In the genomic region with DNA sequence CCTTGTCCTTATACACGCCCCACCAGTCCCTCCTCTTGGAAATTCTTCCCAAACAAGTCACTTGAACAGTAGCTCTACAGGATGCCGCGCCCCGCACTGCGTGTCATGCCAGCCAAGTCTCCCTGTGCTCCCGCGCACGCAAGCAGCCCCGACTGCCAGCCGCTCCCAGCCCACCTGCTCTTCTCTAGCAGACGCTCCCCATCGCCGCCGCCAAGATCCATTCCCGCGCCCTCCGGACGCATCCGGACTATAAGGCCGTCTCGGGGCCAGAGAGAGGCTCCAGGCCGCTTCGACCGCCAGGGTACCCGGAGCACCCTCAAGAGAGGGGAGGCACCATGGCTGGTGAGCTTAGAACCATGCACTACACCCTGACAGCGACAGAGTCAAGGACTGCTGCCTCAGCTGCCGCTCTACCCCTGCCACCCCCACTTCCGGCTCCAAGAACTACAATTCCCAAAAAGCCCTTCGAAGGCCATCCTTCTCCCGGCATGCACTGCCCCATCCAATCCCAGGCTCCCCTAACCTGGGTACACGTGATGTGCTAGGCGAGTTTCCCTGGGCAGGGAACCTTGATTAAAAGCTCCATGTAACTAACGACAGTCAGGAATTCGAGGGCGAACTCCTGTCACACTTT, we compare ENCODE assay signal across 8 mouse cellular contexts. TPM values are rescaled to one million over a fixed set of nuclear protein-coding genes. Genes with fewer than 3 reads are reported as not detected.
DNase-seq lines count a peak whose midpoint lies in the region; ATAC-seq lines count a peak whose summit lies in the region.

No protein-coding gene starts in this region.

- DNase-seq in R1 (ENCODE audit: low read depth, low spot score): peak; percentile 96
- DNase-seq in cerebellum, postnatal 25 days: peak; percentile 89 to 91
- DNase-seq in frontal cortex, postnatal 25 days (ENCODE audit: low spot score in 2 of 2): peak; percentile 73 to 85
- peak; percentile 94 for DNase-seq in hindbrain, embryonic 14.5 days (ENCODE audit: low spot score)
- peak; percentile 90 to 95 for DNase-seq in layer of hippocampus, postnatal 36 days
- DNase-seq in lung, postnatal 36 days: peak; percentile 96
- DNase-seq in retina, postnatal 1 day: peak; percentile 96
- peak; percentile 78 to 90 for DNase-seq in urinary bladder, adult 18-20 months (ENCODE audit: low spot score in 2 of 2)

- H3K9ac ChIP-seq in hindbrain, embryonic 14.5 days: peak overlapping the region; percentile 70

- no peaks in the 10 kb centered on the region for H3K27me3 ChIP-seq in hindbrain, embryonic 14.5 days (ENCODE audit: control insufficient read depth, insufficient read depth, low read length)

- peaks cover 10% of the 10 kb centered on the region for H3K4me1 ChIP-seq in hindbrain, embryonic 14.5 days (replicated peaks; ENCODE audit: control insufficient read depth, insufficient read depth, low read length)

- under 1% methylated on average over 35 of the region's 35 CpGs for WGBS in hindbrain, embryonic 14.5 days

- H3K36me3 ChIP-seq in hindbrain, embryonic 14.5 days (replicated peaks; ENCODE audit: control insufficient read depth, insufficient read depth): no peaks in the 10 kb centered on the region; the same call in 1 of the 2 replicates

- H3K27ac ChIP-seq in hindbrain, embryonic 14.5 days: peak overlapping the region; percentile 83

- no peaks in the 10 kb centered on the region for H3K9me3 ChIP-seq in hindbrain, embryonic 14.5 days (ENCODE audit: control insufficient read depth, low read length)

- H3K4me2 ChIP-seq in hindbrain, embryonic 14.5 days (replicated peaks): peak overlapping the region; percentile 65

- peak overlapping the region; percentile 63 for H3K4me3 ChIP-seq in hindbrain, embryonic 14.5 days (replicated peaks; ENCODE audit: low read length)

- ATAC-seq in hindbrain, embryonic 14.5 days (ENCODE audit: low FRiP score): peak; percentile 99

RNA-seq across cellular contexts. Expression of gene Fyttd1, which starts 9.3 kb away (rescaled TPM):
- polyA plus RNA-seq in hindbrain, embryonic 14.5 days (2014; fragmentation: Nextera tagmentation; extraction: Ambion mirVana): 143 and 167 TPM in 2 replicates
- total RNA-seq in layer of hippocampus, postnatal 36 days (2021): 100 to 1,000 TPM; 114 to 118 TPM

RNA-seq across cellular contexts. Expression of gene Rubcn, which starts 9.5 kb away (rescaled TPM):
- polyA plus RNA-seq in hindbrain, embryonic 14.5 days (2014; fragmentation: Nextera tagmentation; extraction: Ambion mirVana): 34.2 and 34.7 TPM in 2 replicates
- 10 to 100 TPM; 61.4 to 62.4 TPM for total RNA-seq in layer of hippocampus, postnatal 36 days (2021)

RNA-seq across cellular contexts. Expression of gene Lrch3, which starts 45.9 kb away (rescaled TPM):
- polyA plus RNA-seq in hindbrain, embryonic 14.5 days (2014; fragmentation: Nextera tagmentation; extraction: Ambion mirVana): 46.5 and 53.0 TPM in 2 replicates
- total RNA-seq in layer of hippocampus, postnatal 36 days (2021): 10 to 100 TPM; 43.8 to 47.4 TPM

RNA-seq across cellular contexts. Expression of gene Smbd1, which starts 57.8 kb away (rescaled TPM):
- polyA plus RNA-seq in hindbrain, embryonic 14.5 days (2014; fragmentation: Nextera tagmentation; extraction: Ambion mirVana): not detected in 2 replicates
- not detected for total RNA-seq in layer of hippocampus, postnatal 36 days (2021)

Comparison
In these comparisons a context has a peak if more than half of its experiments do, and no peak if none do; other contexts are left out.
1. Peak in every context shown above with its lines: DNase-seq, ATAC-seq, H3K4me3 ChIP-seq and H3K27ac ChIP-seq.